Mouse (Mus musculus) c-Kit-positive CD71-positive TER-119-positive erythroid progenitor cells, embryonic 14.5 days (primary cell): ENCODE results near the gene Srms.
A peak's percentile ranks its signal among the peaks of the same experiment; 100 is the strongest.

ENCODE experiments used
- DNase-seq: peaks from one replicate; pipeline ENCODE4 v3.0.0-alpha.2; 2013; ENCODE audit warnings: low spot score

Gene Srms

DNA sequence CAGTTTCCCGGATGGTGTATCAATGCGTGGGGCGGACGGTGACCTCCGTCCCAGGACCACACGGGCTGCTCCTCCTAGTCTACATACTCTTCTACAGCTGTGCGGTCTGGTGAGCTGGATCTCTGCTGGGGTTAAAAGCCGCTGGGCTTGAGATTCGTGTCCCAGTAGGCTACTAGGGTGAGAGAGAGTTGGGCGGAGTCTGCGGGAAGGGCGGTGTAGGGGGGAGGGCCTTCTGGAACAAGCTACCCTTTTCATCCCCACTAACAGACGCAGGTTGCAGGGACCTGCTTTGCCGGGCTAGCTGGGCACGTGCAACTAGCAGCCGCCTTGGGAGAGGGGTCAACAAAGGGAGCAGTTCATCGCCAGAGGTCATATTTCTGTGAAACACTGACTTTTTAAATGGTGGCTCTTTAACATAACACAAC, at the start of gene Srms:
Gene Srms, minus strand, starts transcription at position 165 of the 425 bp plus-strand sequence.
- no peak for DNase-seq

DNA sequence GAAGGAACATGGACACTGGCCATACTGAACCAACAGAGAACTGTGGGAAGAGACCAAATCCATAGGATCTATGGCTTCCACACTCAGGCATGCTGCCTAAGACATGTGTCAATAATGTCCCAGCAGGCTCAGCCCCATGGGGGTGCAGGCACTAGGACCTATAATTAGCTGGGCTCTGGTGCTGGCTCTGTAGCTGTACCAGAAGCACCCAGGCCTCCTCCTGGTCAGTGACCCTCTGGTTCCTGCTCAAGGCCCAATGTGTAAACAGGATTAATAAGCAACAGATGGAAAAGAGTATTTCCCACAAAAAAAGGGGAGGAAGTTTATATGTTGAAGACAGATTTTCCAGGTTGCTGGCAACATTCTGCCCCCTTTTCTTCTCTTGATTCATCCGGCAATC, 40.3 kb upstream of the Srms start:
- no peak for DNase-seq

DNA sequence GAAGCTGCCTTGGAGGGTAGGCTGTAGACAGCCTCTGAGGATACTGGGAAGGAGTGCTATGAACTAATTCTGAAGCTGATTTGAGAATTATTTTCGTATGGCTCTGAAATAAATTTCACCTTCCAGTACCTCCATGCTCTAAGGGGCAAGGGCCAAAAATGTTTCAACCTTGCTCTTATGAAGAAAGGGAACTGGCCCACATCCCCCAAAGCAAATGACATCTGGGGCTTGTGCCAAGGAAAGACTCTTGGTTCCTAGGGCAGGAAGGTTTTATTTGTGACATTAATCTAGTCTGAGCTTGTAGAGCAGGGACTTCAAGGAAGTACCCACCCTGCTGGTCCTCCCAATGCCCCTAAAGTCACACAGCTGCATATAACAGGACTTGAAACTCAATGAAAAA, 38.9 kb upstream of the Srms start:
- DNase-seq: no peak

DNA sequence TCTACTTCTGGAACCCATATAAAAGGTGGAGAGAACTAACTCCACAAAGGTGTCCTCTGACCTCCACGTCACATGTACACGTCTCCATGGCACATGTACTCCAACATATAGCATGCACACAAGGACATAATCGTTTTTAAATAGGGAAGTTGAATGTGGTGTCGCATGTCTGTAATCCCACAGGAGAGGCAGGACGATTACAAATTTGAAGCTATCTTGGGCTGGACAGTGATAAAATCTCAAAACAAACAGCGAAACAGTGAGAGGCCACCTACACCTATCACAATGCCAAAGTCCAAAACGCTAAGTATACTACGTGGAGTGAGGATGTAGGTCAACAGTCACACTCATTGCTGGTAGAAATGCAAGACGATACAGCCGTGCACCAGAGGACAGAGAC, 36.2 kb upstream of the Srms start:
- no peak for DNase-seq

DNA sequence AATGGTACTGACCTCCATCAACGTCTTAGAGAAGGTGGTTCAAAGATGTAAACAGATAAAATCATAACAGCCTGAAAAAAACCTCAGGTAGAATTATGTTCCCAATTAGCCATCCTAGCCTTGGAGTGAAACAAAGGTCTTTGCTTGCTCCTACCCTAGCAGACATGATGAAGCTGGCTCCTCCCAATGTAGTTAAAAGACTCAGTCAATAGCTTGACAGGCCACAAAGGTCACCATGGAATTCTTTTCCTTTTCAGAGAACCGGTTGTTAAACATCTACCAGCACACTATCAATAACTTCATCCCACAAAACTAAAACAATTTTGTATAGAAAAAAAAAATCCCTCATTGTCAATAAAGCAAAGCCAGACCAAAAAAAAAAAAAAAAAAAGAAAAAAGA, 32.0 kb upstream of the Srms start:
- DNase-seq: no peak

- peak; percentile 19 for DNase-seq
Measured at GRCm38 (mm10) chr2:181243706-181244394, 30.9 kb upstream of the Srms start.

- DNase-seq: no peak
Measured at GRCm38 (mm10) chr2:181242314-181242665, 29.3 kb upstream of the Srms start.

DNA sequence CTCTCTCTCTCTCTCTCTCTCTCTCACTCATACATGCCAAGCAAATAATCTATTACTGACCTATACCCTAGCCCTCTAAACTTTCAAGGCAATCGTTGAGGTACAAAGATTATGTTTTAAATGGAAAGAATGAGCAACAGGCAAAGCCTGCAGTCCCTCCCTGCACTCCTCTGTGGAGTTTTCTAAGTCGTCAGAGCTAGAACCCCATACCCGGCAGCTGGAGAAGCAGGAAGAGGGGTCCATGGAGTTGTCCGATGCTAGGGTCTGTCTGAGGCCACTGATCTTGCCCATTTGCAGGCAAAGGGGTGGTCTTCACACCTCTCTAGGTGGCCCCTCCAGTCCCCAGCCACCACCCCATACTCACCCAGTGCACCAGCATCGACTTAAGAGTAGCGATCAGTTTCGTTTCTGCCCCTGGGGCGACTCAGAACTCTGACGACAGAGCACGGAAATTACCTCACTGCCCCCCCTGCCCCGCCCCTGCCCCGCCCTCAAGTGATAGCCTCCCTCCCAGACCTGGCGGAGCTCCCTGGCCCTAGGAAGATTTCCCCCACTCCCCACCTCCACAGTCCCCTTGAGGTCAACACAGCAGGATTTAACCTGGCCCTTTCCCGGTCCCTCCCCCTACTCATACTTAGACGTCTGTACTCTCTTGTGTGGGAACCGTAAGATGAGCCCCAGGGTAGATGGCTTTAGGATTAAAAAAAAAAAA, 28.8 kb upstream of the Srms start, which contains the start of gene Helz2:
Gene Helz2, minus strand, starts transcription at position 426 of the 712 bp plus-strand sequence.
- peak; percentile 69 for DNase-seq

DNA sequence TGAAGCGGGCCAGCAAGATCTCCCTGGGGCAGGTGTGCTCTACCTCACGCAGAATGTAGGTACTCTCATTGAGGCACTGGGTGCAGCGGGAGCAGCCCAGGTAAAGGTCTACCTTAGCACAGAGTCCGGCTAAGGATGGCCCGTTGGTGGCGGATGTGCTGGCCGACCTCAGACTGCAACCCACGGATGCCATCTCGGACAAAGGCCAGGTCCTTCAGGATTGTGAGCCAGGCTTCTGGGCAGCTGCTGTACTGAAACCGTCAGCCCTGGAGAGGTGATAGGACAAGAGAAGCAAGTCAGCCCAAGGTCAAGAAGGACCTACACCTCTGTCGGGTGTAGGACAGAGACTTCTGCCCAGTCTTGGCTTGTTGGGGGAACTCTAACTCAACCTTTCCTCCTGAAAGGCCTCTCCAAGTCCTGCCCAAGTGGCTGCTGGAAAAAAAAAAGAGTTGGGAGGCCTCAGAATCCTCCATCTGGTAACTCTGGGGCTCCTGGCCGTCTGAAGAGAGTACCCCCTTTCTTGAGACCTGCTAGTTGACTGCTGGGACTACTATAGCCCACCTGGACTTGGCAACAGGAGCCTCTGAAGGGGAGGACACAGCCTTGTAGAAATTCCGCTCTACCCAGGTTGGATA, 27.9 kb upstream of the Srms start:
- DNase-seq: no peak

- no peak for DNase-seq
Measured at GRCm38 (mm10) chr2:181239261-181239660, 26.3 kb upstream of the Srms start.

GRCm38 (mm10) chr2:181238861-181239260, 25.9 kb upstream of the Srms start:
- no peak for DNase-seq

DNA sequence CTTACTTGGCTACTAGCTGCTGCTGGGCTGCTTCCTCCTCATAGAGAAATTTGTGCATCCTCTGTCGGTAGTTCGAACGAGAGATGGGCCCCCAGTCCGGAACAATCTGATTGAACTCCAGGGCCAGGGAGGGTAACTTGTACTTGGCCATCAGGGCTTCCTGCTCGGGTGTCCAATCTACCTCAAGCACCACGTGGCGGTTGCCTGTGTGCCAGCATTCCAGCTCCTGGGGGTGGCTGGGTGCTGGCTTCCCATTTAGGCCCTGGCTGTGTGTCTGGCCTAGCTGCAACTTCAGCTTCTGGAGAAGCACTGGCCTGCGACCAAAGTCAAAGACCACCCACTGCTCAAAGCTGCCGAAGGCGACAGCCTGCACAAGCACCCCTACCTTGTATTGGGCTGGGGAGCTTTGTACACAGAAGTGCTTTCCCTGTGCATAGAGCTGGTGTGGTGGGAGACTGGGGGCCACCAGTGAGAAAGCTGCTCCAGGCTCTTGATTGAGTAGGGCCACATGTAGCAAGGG, 25.2 kb upstream of the Srms start:
- DNase-seq: no peak

DNA sequence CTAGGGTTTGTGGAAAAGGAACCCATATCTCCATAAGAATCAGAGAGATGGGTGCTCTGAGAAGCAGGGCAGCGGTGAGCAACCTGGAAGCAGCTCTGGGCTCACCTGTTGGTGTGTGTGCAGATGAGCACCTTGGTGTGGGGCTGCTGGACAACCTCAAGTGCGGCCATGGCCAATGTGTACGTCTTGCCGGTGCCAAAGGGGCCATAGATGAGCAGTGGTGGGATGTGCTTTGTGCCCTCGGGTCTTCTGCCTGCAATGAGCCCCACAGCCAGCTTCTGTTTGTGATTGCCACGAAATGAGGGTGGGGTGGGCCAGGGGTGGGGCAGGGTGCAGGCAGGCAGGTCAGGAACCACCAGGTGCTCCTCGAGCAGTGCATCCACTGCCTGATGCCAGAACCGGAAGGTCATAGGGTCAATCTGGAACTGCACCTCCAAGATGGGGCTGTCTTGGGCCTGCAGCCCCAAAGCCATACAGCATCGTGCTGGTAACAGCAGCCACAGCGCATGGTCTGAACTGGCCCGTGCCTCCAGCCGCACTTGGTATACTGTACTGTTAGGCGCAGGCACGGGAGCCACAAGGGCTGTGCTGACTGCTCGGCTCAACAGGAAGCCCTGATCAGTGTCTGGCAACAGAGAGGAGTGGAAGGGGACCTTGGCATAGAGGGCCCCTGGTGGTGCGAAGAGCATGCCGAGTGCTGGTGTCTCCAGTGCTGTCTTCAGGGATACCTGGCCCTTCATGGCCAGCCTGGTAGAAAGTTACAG, 24.4 kb upstream of the Srms start:
- no peak for DNase-seq

GRCm38 (mm10) chr2:181235681-181236566, 22.9 kb upstream of the Srms start:
- DNase-seq: no peak

GRCm38 (mm10) chr2:181234680-181235079, 21.7 kb upstream of the Srms start:
- no peak for DNase-seq

GRCm38 (mm10) chr2:181233443-181233842, 20.5 kb upstream of the Srms start:
- DNase-seq: no peak

DNA sequence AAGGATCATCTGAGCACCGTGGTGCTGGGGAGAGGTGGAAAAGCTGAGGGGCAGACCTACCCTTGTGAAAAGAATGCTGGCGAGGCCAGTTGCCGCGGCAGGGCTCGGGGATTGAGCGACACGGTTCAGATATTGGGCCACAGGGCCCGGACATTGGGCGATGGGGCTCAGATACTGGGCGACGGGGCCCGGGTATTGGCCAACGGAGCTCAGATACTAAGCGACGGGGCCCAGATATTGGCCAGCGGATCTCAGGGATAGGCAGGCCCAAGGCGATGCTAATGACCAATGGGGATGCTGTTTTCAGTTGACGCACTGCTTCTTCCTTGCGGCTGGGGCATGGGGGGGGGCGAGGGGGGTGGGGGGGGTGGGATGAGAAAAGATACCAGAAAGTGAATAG, 18.2 kb upstream of the Srms start:
- DNase-seq: no peak

DNA sequence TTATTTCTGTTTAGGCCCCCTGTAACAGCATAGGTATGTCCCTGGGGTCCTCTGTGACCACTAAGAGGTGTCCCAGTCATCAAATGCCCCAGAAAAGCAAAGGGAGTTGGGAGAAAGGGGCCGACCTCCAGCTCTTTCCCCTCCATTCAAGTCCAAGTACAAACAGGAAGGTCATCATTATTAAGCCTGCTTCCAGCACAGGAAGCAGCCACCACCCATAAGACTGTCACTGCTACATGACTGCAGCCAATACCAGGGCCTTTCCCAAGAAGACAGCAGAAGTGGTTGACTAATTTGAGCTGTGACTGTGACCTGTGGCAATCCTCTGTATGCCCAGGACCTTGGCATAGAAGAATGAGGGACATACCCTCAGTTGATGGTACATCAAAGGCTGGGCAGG, 15.3 kb upstream of the Srms start:
- DNase-seq: no peak

- DNase-seq: no peak
Measured at GRCm38 (mm10) chr2:181227122-181227521, 14.1 kb upstream of the Srms start.

- no peak for DNase-seq
Measured at GRCm38 (mm10) chr2:181224994-181225393, 12.0 kb upstream of the Srms start.

DNA sequence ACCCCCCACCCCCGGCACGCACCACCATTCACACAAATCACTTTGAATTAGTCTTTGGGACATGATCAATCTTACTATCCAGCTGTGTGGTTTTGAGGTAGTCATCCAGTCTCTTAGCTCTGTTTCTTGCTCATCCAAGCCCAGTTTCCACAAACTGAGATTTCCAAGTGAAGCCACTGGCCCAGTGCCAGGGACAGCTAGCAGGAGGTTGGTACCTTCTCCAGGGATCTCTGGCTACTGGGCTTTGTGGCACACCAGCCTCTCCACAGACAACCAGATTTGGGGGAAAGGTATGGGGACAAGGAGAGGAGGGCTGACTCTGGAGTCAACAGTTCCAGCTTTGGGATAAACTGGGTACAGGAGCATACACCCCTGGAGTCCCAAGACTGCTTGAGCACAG, 7.4 kb upstream of the Srms start:
- no peak for DNase-seq
